Mouse (Mus musculus): ENCODE results near the gene Hs3st2. TPM values are rescaled to one million over a fixed set of nuclear protein-coding genes. Genes with fewer than 3 reads are reported as not detected.

Gene Hs3st2
- total RNA-seq, 2 experiments from 2014 or later: 10.6 to 11.2 TPM

GRCm38 (mm10) chr7:121549329-121550022 lies 157.8 kb downstream of the Hs3st2 start:
- peak; percentile 42 to 63 for DNase-seq

All from layer of hippocampus, postnatal 36 days (tissue).